Mouse (Mus musculus): ENCODE measurements around the gene Nin.

DNA sequence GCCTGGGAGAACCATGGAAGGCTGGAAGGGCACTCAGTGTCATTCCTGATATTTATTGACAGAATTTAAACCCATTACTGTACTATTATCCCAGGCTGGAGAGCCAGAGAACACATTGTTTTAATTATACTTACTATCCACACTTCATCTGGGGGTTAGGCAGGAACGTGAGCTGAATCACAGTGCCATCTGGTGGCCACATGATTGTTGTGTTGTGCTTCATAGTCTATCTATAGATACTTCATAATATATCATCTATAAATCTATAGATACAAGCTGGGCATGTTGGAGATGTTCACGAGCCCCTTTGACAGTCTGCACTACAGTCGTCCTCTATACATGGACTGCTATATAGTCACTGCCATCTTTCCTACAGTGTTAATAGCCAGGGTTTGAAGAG is 51.4 kb downstream of the Nin start:
- TF ChIP-seq ZNF384 (IDR thresholded peaks at IDR 0.05; ENCODE audit: low read depth, low read length) (no peak), CHD2 (IDR thresholded peaks at IDR 0.05; ENCODE audit: low read depth, low read length) (no peak)
